Mouse (Mus musculus) testis, adult 2 months (tissue): ENCODE results near the gene Ctnnal1. TPM values are rescaled to one million over a fixed set of nuclear protein-coding genes. Genes with fewer than 3 reads are reported as not detected.

Experiments
- H3K27ac ChIP-seq: fragments of 200-500 bp; 2 replicates; pipeline ENCODE4 v1.5.1; 2012; ENCODE audit warnings: low read depth, low read length; ENCODE audit not compliant: control insufficient read depth, insufficient read depth
- H3K27me3 ChIP-seq: fragments of 200-500 bp; 2 replicates; pipeline ENCODE4 v1.6.1; 2012; ENCODE audit warnings: mild to moderate bottlenecking, low read length, moderate library complexity; ENCODE audit not compliant: control insufficient read depth, insufficient read depth
- H3K36me3 ChIP-seq: fragments of 200-500 bp; 2 replicates; pipeline ENCODE4 v1.6.1; 2012; ENCODE audit warnings: mild to moderate bottlenecking, low read length; ENCODE audit not compliant: control insufficient read depth, insufficient read depth
- H3K4me1 ChIP-seq: fragments of 200-500 bp; 2 replicates; pipeline ENCODE4 v1.6.1; 2012; ENCODE audit warnings: low read length; ENCODE audit not compliant: control insufficient read depth, insufficient read depth
- H3K4me3 ChIP-seq: fragments of 200-500 bp; 2 replicates; pipeline ENCODE4 v1.5.1; 2012; ENCODE audit warnings: low read depth, mild to moderate bottlenecking, low read length, moderate library complexity, mixed read lengths; ENCODE audit not compliant: control insufficient read depth
- CTCF ChIP-seq: fragments of 200-500 bp; IDR thresholded peaks from 2 replicates; pipeline ENCODE4 v1.5.1; 2012; ENCODE audit warnings: low read depth, mild to moderate bottlenecking, inconsistent platforms, low read length, moderate library complexity; ENCODE audit not compliant: control insufficient read depth, insufficient read depth, insufficient replicate concordance
- POLR2A ChIP-seq: fragments of 200-500 bp; IDR thresholded peaks from 2 replicates; pipeline ENCODE4 v1.6.1; 2012; ENCODE audit warnings: low read depth, mild to moderate bottlenecking, inconsistent platforms, low read length, moderate library complexity; ENCODE audit not compliant: control insufficient read depth
- polyA plus RNA-seq: library from polyadenylated mRNA; depleted of rRNA; stranded (reverse); fragments of >200 nt; gene quantifications from 2 replicates; pipeline ENCODE4 v1.2.3, GENCODE M21; 2012

Ctnnal1 gene
- polyA plus RNA-seq, 1 experiment, result 7.3 TPM

DNA sequence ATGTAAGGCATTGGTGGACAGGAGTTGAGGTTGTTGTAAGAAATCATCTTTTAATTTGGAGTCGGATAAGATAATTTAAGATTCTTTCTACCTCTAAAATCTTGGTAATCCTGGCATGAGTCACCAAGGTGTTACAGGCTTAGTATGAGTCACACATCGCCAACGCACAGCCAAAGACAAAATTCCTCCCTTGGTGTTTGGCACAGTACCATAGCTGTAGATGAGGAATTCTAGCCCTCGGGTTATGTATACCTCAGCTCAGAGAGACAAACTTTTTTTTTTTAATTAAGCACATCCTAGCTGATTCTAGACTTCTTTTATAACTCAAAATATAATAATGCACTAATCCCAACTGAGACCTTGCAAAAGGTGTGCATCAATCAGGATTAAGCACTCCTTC is 972 bp downstream of the Ctnnal1 start:
- Histone ChIP-seq H3K4me3 (peak overlapping the region; percentile 91), H3K4me1 (peaks cover 10% of the 10 kb centered on the region), H3K36me3 (no peaks in the 10 kb centered on the region), H3K27ac (peak overlapping the region; percentile 72), H3K27me3 (no peaks in the 10 kb centered on the region)
- TF ChIP-seq POLR2A, result no peak
- TF ChIP-seq CTCF, result no peak

DNA sequence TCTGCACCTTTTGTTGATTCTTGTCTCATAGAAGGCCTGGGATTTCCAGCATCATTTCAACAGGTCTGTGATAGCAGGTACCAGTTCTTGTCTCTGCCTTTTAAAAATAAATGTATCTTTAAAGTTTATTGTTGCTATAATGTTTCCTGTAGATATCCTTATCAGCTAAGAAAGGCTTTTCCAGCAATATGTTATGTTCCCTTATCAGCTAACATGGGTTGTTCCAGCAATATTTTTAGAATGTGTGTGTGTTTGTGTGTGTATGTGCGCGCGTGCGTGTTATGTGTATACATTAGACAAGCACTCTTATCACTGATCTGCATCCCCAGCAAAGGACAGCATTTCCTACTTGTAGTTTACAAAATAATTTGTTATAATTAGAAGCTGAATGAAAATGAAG is 3.4 kb downstream of the Ctnnal1 start:
- Histone ChIP-seq H3K36me3 (no peaks in the 10 kb centered on the region), H3K4me1 (peaks cover 10% of the 10 kb centered on the region), H3K27ac (no peak overlapping the region), H3K27me3 (no peaks in the 10 kb centered on the region), H3K4me3 (no peak overlapping the region)
- TF ChIP-seq CTCF, result no peak
- no peak for TF ChIP-seq POLR2A

DNA sequence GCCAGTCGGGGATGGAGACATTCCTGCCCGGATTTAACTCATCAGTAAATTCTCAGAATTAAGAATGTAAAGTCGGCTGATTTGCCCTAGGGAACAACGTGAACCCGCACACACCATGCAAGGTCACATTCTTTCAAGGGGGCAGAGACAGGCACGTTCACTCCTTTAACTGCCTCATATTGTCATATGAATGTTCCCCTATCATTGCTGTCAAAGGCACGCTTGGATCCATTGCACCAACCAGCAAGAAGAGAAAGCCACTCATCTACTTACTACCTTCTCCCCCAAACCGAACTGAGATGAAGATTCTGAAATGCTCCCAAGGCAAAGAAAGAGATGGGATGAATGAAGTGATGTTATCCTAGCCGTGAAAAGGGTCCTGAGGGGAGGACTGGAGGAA is 6.3 kb downstream of the Ctnnal1 start:
- Histone ChIP-seq H3K4me3 (no peak overlapping the region), H3K27ac (no peak overlapping the region), H3K36me3 (no peaks in the 10 kb centered on the region), H3K27me3 (no peaks in the 10 kb centered on the region), H3K4me1 (no peaks in the 10 kb centered on the region)
- TF ChIP-seq CTCF (no peak), POLR2A (no peak)

DNA sequence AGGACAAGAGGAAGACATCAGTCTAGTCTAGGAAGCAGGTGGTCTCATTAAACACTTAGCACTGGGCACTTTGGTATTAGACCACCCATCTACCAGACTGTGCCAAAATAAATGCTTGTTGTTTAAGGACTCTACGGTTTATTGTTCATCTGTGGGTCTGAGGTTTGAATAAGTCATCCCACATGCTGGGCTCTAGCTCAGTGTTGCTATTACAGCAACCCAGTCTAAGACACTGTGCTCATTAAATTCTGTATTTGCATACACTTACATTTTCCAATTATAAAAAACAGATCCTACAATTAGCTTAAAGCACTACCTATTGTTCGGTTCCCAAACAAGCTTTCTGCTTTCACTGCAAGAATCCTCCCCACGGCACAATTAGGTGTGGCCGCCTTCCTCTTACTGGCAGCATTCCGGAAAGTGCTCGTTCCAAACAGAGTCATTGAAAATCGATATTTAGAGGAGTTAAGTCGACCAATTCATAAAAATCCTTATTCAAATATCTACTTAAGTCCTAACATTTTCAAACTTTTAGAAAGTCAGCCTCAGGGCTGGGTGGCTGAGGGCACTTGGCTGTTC is 8.5 kb downstream of the Ctnnal1 start:
- Histone ChIP-seq H3K36me3 (no peaks in the 10 kb centered on the region), H3K4me3 (no peak overlapping the region), H3K27me3 (no peaks in the 10 kb centered on the region), H3K4me1 (no peaks in the 10 kb centered on the region), H3K27ac (no peak overlapping the region)
- no peak for TF ChIP-seq CTCF
- TF ChIP-seq POLR2A, result no peak

DNA sequence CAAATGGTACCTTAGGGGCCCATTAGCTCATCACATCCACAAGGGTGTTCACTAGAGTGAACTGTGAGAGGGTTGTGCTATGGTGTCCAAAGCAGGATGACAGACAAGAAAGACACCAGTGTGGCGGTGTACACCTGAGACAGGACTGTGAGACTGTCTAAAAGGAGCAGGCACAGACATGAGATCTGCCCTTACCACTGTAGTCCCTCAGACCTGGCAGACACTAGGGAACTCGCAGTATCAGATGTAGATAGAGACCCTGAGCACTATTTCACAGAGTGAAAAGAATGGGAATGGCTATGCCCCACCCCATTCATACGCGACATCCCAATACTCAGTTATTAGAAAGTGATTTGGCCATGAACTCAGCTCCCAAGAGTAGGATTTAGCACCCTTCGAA is 9.1 kb downstream of the Ctnnal1 start:
- no peak overlapping the region for H3K4me3 ChIP-seq
- no peak for TF ChIP-seq POLR2A
- no peak overlapping the region for H3K27ac ChIP-seq

DNA sequence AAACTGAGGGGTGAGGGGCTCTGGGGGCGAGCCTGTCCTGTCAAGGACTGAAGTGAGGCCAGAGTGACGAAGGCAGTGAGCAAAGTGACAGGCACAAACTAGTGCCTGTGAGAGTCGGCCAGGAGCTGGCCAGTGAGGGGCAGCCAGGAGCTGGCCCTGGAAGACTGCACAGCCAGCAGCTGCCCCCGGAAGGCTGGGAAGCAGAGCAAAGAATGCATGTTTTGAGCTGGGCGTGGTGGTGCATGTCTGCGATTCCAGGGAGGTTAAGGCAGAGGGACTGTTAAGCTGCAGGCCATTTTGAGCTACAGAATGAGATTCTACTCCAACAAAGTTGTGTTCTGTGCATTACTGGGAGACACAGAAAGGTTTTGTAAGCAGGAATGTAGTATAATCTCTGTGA is 14.3 kb downstream of the Ctnnal1 start:
- H3K4me1 ChIP-seq, result no peaks in the 10 kb centered on the region
- TF ChIP-seq CTCF, result no peak
- no peak for TF ChIP-seq POLR2A
- no peaks in the 10 kb centered on the region for H3K27me3 ChIP-seq
- H3K4me3 ChIP-seq, result no peak overlapping the region
- H3K27ac ChIP-seq, result no peak overlapping the region
- no peaks in the 10 kb centered on the region for H3K36me3 ChIP-seq

More for the DNA sequence above, 9.1 kb downstream of the Ctnnal1 start:
- no peaks in the 10 kb centered on the region for H3K36me3 ChIP-seq
- no peaks in the 10 kb centered on the region for H3K27me3 ChIP-seq
- no peaks in the 10 kb centered on the region for H3K4me1 ChIP-seq

DNA sequence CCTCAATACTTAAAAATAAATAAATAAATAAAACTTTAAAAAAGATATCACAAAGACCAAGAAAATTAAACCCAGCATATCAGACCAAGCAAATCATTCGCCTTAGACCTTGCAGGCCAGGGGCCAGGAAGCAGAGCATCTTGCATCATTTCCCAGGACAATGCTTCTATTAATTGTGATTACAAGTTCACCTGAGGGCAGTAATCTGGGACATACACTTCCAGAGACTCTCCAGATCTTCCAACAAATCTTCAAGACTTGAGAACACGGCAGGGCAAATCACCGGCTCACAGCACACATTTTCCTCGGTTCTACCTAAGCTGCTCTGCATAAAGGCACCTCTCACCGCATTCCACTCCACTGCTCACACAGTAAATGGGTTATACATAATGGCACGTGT is 16.9 kb downstream of the Ctnnal1 start:
- H3K27ac ChIP-seq, result no peak overlapping the region
- TF ChIP-seq POLR2A (no peak), CTCF (no peak)
- no peak overlapping the region for H3K4me3 ChIP-seq
- H3K36me3 ChIP-seq, result no peaks in the 10 kb centered on the region
- H3K4me1 ChIP-seq, result no peaks in the 10 kb centered on the region
- H3K27me3 ChIP-seq, result no peaks in the 10 kb centered on the region

DNA sequence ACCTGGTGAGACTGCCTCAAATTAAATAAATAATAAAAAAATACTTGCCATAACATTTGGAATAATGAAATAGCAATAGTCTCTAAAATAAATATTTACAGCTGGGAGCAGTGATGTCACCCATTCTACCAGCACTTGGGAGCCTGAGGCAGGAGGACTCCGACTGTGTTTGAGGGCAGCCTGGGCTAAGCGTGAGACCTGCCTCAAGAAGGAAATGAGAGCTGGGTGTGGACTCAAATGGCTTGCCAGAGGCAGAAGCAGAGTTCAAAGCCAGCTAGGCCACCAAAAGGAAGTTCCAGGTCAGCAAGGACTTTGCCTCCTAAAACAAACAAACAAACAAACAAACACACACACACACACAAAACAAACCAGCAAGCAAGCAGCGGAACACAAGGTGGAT is 17.6 kb downstream of the Ctnnal1 start:
- Histone ChIP-seq H3K27ac (no peak overlapping the region), H3K36me3 (no peaks in the 10 kb centered on the region), H3K4me3 (no peak overlapping the region), H3K4me1 (no peaks in the 10 kb centered on the region), H3K27me3 (no peaks in the 10 kb centered on the region)
- no peak for TF ChIP-seq POLR2A
- TF ChIP-seq CTCF, result no peak
